Mouse (Mus musculus) thymus, adult 2 months (tissue): ENCODE data around the gene Col4a4. TPM values are rescaled to one million over a fixed set of nuclear protein-coding genes. Genes with fewer than 3 reads are reported as not detected.

Experiments
- DNase-seq: peaks from one replicate; pipeline ENCODE4 v3.0.0; 2021
- H3K27ac ChIP-seq: fragments of 200-500 bp; 2 replicates; pipeline ENCODE4 v1.5.1; 2012; ENCODE audit warnings: low read length, control low read depth; ENCODE audit not compliant: control insufficient read depth, insufficient read depth
- H3K27me3 ChIP-seq: fragments of 200-500 bp; 2 replicates; pipeline ENCODE4 v1.6.1; 2012; ENCODE audit warnings: mild to moderate bottlenecking, low read length, moderate library complexity, mixed read lengths; ENCODE audit not compliant: control insufficient read depth, insufficient read depth
- H3K36me3 ChIP-seq: fragments of 200-500 bp; 2 replicates; pipeline ENCODE4 v1.6.1; 2012; ENCODE audit warnings: mild to moderate bottlenecking, low read length, moderate library complexity; ENCODE audit not compliant: control insufficient read depth, insufficient read depth
- H3K4me1 ChIP-seq: fragments of 200-500 bp; replicated peaks from 2 replicates; pipeline ENCODE4 v1.6.1; 2012; ENCODE audit warnings: low read length; ENCODE audit not compliant: control insufficient read depth, insufficient read depth
- H3K4me3 ChIP-seq: fragments of 200-500 bp; 2 replicates; pipeline ENCODE4 v1.5.1; 2012; ENCODE audit warnings: mild to moderate bottlenecking, low read length, control low read depth, moderate library complexity; ENCODE audit not compliant: control insufficient read depth, insufficient read depth
- CTCF ChIP-seq: fragments of 200-500 bp; IDR thresholded peaks from 2 replicates; pipeline ENCODE4 v1.5.1; 2012; ENCODE audit warnings: mild to moderate bottlenecking, control low read depth, low read length, moderate library complexity, borderline replicate concordance; ENCODE audit not compliant: control insufficient read depth, poor library complexity, insufficient read depth; ENCODE audit errors: extremely low read depth
- POLR2A ChIP-seq: fragments of 200-500 bp; IDR thresholded peaks from 2 replicates; pipeline ENCODE4 v1.6.1; 2012; ENCODE audit warnings: mild to moderate bottlenecking, low read length, control low read depth, moderate library complexity; ENCODE audit not compliant: control insufficient read depth, poor library complexity, insufficient read depth; ENCODE audit errors: extremely low read depth
- WGBS: fragments of 180-500 bp; shearing (Covaris S2); methylation state at CpG from one replicate; pipeline ENCODE4 v1.1.7; 2018; 5-methylcytosine and 5-hydroxymethylcytosine counted together
- polyA plus RNA-seq: library from polyadenylated mRNA; depleted of rRNA; stranded (reverse); fragments of >200 nt; gene quantifications from 2 replicates; pipeline ENCODE4 v1.2.3, GENCODE M21; 2012

Col4a4 gene
- polyA plus RNA-seq, 1 experiment = 0.23 TPM

DNA sequence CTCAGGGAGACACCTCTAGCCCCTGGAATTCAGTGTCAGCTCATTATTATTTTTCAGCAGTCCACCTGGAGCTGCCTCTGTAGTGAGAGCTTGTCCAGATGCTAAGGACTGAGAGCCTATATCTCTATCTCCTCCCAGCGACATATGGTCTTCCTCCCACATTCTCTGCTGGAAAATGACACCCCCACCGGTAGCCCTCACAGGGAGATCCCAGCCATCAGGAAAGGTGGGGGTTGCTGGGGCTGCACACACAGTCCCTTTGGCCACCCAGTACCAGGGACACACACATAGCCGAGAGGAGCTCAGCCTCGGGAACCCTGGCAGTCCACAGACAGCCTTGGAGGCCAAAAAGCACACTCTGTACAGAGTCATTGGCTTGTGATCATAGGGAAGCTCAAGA is 26.4 kb downstream of the Col4a4 start:
- WGBS = 85% methylated on average over 4 of the region's 4 CpGs
- TF ChIP-seq POLR2A (no peak), CTCF (no peak)
- no peak overlapping the region for H3K4me3 ChIP-seq
- DNase-seq = no peak
- no peak overlapping the region for H3K27ac ChIP-seq
- H3K27me3 ChIP-seq = no peaks in the 10 kb centered on the region
- no peaks in the 10 kb centered on the region for H3K36me3 ChIP-seq
- no peaks in the 10 kb centered on the region for H3K4me1 ChIP-seq

- Histone ChIP-seq H3K4me3 (no peak overlapping the region), H3K27me3 (no peaks in the 10 kb centered on the region), H3K27ac (no peak overlapping the region), H3K36me3 (no peaks in the 10 kb centered on the region), H3K4me1 (no peaks in the 10 kb centered on the region)
- no peak for DNase-seq
- no peak for TF ChIP-seq CTCF
- TF ChIP-seq POLR2A = no peak
- 74% methylated on average over 5 of the region's 5 CpGs for WGBS
Measured at GRCm38 (mm10) chr1:82554889-82555288, 31.8 kb downstream of the Col4a4 start.

- Histone ChIP-seq H3K36me3 (no peaks in the 10 kb centered on the region), H3K27me3 (no peaks in the 10 kb centered on the region), H3K4me3 (no peak overlapping the region), H3K4me1 (no peaks in the 10 kb centered on the region), H3K27ac (no peak overlapping the region)
- TF ChIP-seq POLR2A (no peak), CTCF (no peak)
- WGBS = 47% methylated on average over 6 of the region's 6 CpGs
- no peak for DNase-seq
Measured at GRCm38 (mm10) chr1:82554443-82554850, 32.2 kb downstream of the Col4a4 start.

DNA sequence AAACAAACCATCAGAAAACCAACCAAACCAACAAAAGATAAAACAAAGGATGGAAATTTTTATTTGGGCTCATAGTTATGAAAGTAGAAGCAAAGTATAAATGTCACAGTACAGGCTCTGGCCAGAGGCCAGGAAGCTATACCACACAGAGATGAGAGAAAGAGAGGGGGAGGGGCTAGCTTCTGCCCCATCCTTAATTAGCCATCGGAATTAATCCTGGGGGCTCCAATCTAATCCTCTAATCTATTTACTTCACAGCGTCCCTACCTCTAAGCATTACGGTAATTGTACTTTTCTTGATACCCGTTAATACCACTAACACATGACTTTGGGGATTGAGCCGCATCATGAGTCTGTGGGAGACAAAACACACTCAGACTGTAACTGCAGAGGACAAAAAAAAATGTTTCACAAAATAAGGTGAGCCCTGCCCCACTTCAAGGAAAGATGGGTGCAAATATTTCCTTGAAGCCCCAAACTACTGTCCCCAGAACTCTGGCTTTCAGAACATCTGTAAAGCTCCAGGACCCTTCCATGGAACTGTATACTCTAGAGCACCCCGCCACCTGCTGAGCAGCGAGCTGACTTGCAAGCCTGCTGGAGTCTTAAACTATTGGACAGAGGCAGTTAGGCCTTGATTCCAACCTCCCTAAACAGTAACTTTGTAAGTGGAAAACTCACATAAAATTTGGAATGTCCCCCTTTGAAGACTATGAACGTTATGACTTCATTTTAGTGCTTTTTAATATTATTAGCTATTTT is 41.3 kb downstream of the Col4a4 start:
- Histone ChIP-seq H3K4me3 (no peak overlapping the region), H3K36me3 (no peaks in the 10 kb centered on the region), H3K27me3 (no peaks in the 10 kb centered on the region), H3K27ac (no peak overlapping the region), H3K4me1 (no peaks in the 10 kb centered on the region)
- TF ChIP-seq POLR2A = no peak
- DNase-seq = no peak
- WGBS = 91% methylated on average over 8 of the region's 8 CpGs

DNA sequence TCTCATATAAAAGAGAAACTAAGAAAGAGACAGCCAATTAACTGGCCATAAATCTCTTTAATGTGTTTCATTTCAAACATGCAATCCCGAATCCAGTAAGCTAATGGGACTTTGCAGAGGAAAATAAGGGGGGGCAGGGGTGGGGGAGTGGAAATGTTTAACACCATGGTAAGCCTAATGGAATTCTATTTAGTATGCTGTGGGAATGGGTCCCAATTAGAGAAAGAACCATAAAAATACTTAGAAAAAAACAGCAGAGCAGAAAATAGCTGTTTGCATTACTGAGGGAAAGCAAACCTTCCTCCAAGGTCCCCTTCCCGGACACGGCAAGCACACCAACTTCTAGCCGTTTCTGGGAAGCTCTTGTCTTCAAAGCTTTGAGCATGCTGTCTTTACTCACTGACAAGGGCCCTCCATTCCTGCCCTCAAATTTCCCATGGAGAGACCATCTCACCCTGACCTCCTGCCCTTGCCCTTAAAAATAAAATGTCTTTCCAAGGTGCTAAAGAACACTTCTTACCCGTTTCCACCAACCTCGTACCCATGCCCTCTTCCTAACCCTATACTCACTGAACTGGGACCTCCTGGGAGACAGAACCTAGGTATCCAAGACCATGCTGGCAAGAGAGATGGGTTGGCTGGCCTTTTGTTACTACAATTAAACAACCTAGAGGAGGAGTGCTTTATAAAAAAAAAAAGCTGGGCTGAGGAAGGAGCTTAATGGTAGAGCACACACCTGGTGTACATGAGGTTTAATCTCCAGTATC is 42.0 kb downstream of the Col4a4 start:
- H3K27ac ChIP-seq = no peak overlapping the region
- no peak for DNase-seq

GRCm38 (mm10) chr1:82543934-82544333 is 42.7 kb downstream of the Col4a4 start:
- WGBS = 97% methylated on average over 2 of the region's 2 CpGs

More for the DNA sequence above, 42.0 kb downstream of the Col4a4 start:
- Histone ChIP-seq H3K36me3 (no peaks in the 10 kb centered on the region), H3K4me1 (no peaks in the 10 kb centered on the region), H3K4me3 (no peak overlapping the region), H3K27me3 (no peaks in the 10 kb centered on the region)
- TF ChIP-seq CTCF (no peak), POLR2A (no peak)
- WGBS = 84% methylated on average over 6 of the region's 6 CpGs

More at GRCm38 (mm10) chr1:82543934-82544333, 42.7 kb downstream of the Col4a4 start:
- Histone ChIP-seq H3K4me1 (no peaks in the 10 kb centered on the region), H3K36me3 (no peaks in the 10 kb centered on the region), H3K27me3 (no peaks in the 10 kb centered on the region), H3K4me3 (no peak overlapping the region), H3K27ac (no peak overlapping the region)
- DNase-seq = no peak
- TF ChIP-seq POLR2A = no peak
- no peak for TF ChIP-seq CTCF
